ENCODE assay signal across 24 mouse cellular contexts in genomic region chr11:43239804-43240203, GRCm38 (mm10).
"Had no signal": no experiment of that assay in that cellular context is flagged by ENCODE, and none has a peak within 500 bp of the region (broad histone marks: within the 10 kb centered on the region; RNA-seq: fewer than 3 reads in every experiment).

No protein-coding gene starts in this region.

- H3K9ac ChIP-seq: embryonic facial prominence, embryonic 12.5 days; embryonic facial prominence, embryonic 13.5 days; embryonic facial prominence, embryonic 15.5 days; forebrain, embryonic 12.5 days; forebrain, embryonic 13.5 days; forebrain, embryonic 15.5 days; forebrain, postnatal 0 days had no signal

- H3K27me3 ChIP-seq: embryonic facial prominence, embryonic 12.5 days; embryonic facial prominence, embryonic 13.5 days; embryonic facial prominence, embryonic 15.5 days; forebrain, embryonic 12.5 days; forebrain, embryonic 13.5 days; forebrain, embryonic 15.5 days had no signal

- H3K27ac ChIP-seq: embryonic facial prominence, embryonic 10.5 days; embryonic facial prominence, embryonic 12.5 days; embryonic facial prominence, embryonic 13.5 days; embryonic facial prominence, embryonic 15.5 days; forebrain, embryonic 10.5 days; forebrain, embryonic 12.5 days; forebrain, embryonic 13.5 days; forebrain, embryonic 15.5 days; gastrocnemius, adult 2 months; heart, adult 2 months; heart, embryonic 10.5 days had no signal

- H3K4me2 ChIP-seq: embryonic facial prominence, embryonic 12.5 days; embryonic facial prominence, embryonic 13.5 days; embryonic facial prominence, embryonic 15.5 days; forebrain, embryonic 12.5 days; forebrain, embryonic 13.5 days; forebrain, embryonic 15.5 days had no signal

- H3K4me3 ChIP-seq: embryonic facial prominence, embryonic 10.5 days; embryonic facial prominence, embryonic 12.5 days; embryonic facial prominence, embryonic 13.5 days; embryonic facial prominence, embryonic 15.5 days; erythroblast, embryonic 14.5 days; forebrain, embryonic 10.5 days; forebrain, embryonic 12.5 days; forebrain, embryonic 13.5 days; forebrain, embryonic 15.5 days; gastrocnemius, adult 2 months; heart, adult 2 months; heart, embryonic 10.5 days had no signal

- H3K4me1 ChIP-seq: embryonic facial prominence, embryonic 10.5 days; embryonic facial prominence, embryonic 12.5 days; embryonic facial prominence, embryonic 13.5 days; embryonic facial prominence, embryonic 15.5 days; heart, embryonic 10.5 days had no signal

- DNase-seq: cerebellum, adult 9-11 months; cerebellum, postnatal 10 days; cerebellum, postnatal 14 days; cerebellum, postnatal 25 days; cerebellum, postnatal 36 days; embryo, embryonic 11 days; forebrain, postnatal 0 days; gastrocnemius, adult 2 months; gastrocnemius, postnatal 10 days; gastrocnemius, postnatal 14 days; gastrocnemius, postnatal 25 days; gastrocnemius, postnatal 36 days; heart, adult 18-20 months; heart, adult 2 months had no signal

- H3K36me3 ChIP-seq: embryonic facial prominence, embryonic 10.5 days; embryonic facial prominence, embryonic 12.5 days; embryonic facial prominence, embryonic 13.5 days; embryonic facial prominence, embryonic 15.5 days; forebrain, embryonic 10.5 days; forebrain, embryonic 12.5 days; forebrain, embryonic 15.5 days; heart, embryonic 10.5 days had no signal

- H3K9me3 ChIP-seq: embryonic facial prominence, embryonic 10.5 days; embryonic facial prominence, embryonic 12.5 days; embryonic facial prominence, embryonic 13.5 days; embryonic facial prominence, embryonic 15.5 days; forebrain, embryonic 10.5 days; forebrain, embryonic 12.5 days; forebrain, embryonic 13.5 days; forebrain, embryonic 15.5 days; heart, embryonic 10.5 days had no signal
